Mouse (Mus musculus) small intestine, adult 2 months (tissue): ENCODE results near the gene Olfr522.

Experiments used
- CTCF ChIP-seq: fragments of 200-500 bp; IDR thresholded peaks from 2 replicates; pipeline ENCODE4 v1.5.1; 2012; ENCODE audit warnings: low read depth, mild to moderate bottlenecking, control low read depth, inconsistent platforms, low read length, moderate library complexity, mixed read lengths; ENCODE audit not compliant: insufficient replicate concordance, insufficient read length; ENCODE audit errors: extremely low read depth
- POLR2A ChIP-seq: fragments of 200-500 bp; IDR thresholded peaks from 2 replicates; pipeline ENCODE4 v1.6.1; 2012; ENCODE audit warnings: low read depth, mild to moderate bottlenecking, control low read depth, inconsistent platforms, low read length, moderate library complexity

- TF ChIP-seq POLR2A (no peak), CTCF (no peak)
Measured at GRCm38 (mm10) chr7:140120484-140120883, 44.1 kb downstream of the Olfr522 start.
